Mouse (Mus musculus) adrenal gland, postnatal 4 days (tissue): ENCODE measurements around the gene Bnip3. TPM values are rescaled to one million over a fixed set of nuclear protein-coding genes. Genes with fewer than 3 reads are reported as not detected.

ENCODE experiments used
- DNase-seq, 2 experiments: peaks; one replicate each; pipeline ENCODE4 v3.0.0; 2021 to 2022; ENCODE audit warnings: low spot score in 2 of 2, mixed read lengths in 2 of 2
- total RNA-seq, 2 experiments: library from RNA; stranded (reverse); gene quantifications; 2 replicates each; pipeline ENCODE4 v1.2.3; 2021

Gene Bnip3
- total RNA-seq, 2 experiments from 2014 or later: 124 to 135 TPM

- no peak for DNase-seq
Observed at GRCm38 (mm10) chr7:138907043-138907442, 2.3 kb downstream of the Bnip3 start.

- no peak for DNase-seq
Observed at GRCm38 (mm10) chr7:138906441-138906840, 2.9 kb downstream of the Bnip3 start.

GRCm38 (mm10) chr7:138903886-138904435 lies 5.4 kb downstream of the Bnip3 start:
- no peak for DNase-seq

- no peak for DNase-seq
Observed at GRCm38 (mm10) chr7:138898743-138899142, 10.6 kb downstream of the Bnip3 start.

GRCm38 (mm10) chr7:138898122-138898521 lies 11.2 kb downstream of the Bnip3 start:
- DNase-seq: no peak

GRCm38 (mm10) chr7:138885365-138886289 lies 23.7 kb downstream of the Bnip3 start:
- no peak for DNase-seq

- DNase-seq: no peak
Observed at GRCm38 (mm10) chr7:138883724-138884123, 25.6 kb downstream of the Bnip3 start.

- DNase-seq: no peak
Observed at GRCm38 (mm10) chr7:138875031-138875430, 34.3 kb downstream of the Bnip3 start.

GRCm38 (mm10) chr7:138872956-138873355 lies 36.4 kb downstream of the Bnip3 start:
- DNase-seq: no peak

- DNase-seq: no peak
Observed at GRCm38 (mm10) chr7:138868316-138868715, 41.0 kb downstream of the Bnip3 start.

- DNase-seq: no peak
Observed at GRCm38 (mm10) chr7:138867286-138867685, 42.0 kb downstream of the Bnip3 start.

GRCm38 (mm10) chr7:138864776-138865175 lies 44.5 kb downstream of the Bnip3 start:
- no peak for DNase-seq

GRCm38 (mm10) chr7:138863950-138864572 lies 45.3 kb downstream of the Bnip3 start:
- DNase-seq: no peak

GRCm38 (mm10) chr7:138856670-138857069 lies 52.6 kb downstream of the Bnip3 start:
- no peak for DNase-seq

- DNase-seq: no peak
Observed at GRCm38 (mm10) chr7:138854201-138854600, 55.1 kb downstream of the Bnip3 start.

GRCm38 (mm10) chr7:138853417-138854031 lies 55.8 kb downstream of the Bnip3 start:
- DNase-seq: no peak

GRCm38 (mm10) chr7:138850083-138850482 lies 59.2 kb downstream of the Bnip3 start:
- no peak for DNase-seq

- no peak for DNase-seq
Observed at GRCm38 (mm10) chr7:138848028-138848920, 61.0 kb downstream of the Bnip3 start.

GRCm38 (mm10) chr7:138847316-138848027 lies 61.8 kb downstream of the Bnip3 start:
- DNase-seq: no peak

GRCm38 (mm10) chr7:138846502-138846991 lies 62.8 kb downstream of the Bnip3 start:
- DNase-seq: peak in 1 of 2 experiments; percentile 44
